Mouse (Mus musculus): Measurements from ENCODE around the gene Apoa5. TPM values are rescaled to one million over a fixed set of nuclear protein-coding genes. Genes with fewer than 3 reads are reported as not detected.

The Apoa5 gene
- total RNA-seq, 1 experiment, result 0.09 TPM

DNA sequence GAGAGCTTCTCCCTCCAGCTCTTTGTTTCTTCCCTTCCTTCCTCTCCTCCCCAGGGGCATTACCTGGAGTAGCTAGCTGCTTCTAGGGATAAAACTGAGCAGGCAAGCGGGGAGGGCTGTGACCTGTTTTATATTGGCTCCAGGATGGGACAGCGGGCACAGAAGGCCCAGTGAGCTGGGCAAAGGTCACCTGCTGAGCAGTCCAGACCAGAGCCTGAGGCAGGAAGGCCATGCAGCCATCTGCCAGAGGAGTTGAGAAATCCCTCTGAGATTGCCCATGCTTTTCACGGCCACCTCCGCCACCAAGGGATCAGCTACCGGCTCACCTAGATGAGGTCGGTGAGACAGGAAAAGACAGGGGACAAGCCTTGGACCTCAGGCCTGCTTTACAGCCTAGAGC is 33.2 kb upstream of the Apoa5 start:
- TF ChIP-seq ZC3H11A (IDR thresholded peaks at IDR 0.05; ENCODE audit: borderline replicate concordance, low read depth, low read length), result no peak
- TF ChIP-seq ZNF384 (IDR thresholded peaks at IDR 0.05; ENCODE audit: low read depth, low read length), result no peak
- TF ChIP-seq MAFK (IDR thresholded peaks at IDR 0.05; ENCODE audit: insufficient read depth, low read depth, low read length), result no peak
- no peak for TF ChIP-seq CHD2 (IDR thresholded peaks at IDR 0.05; ENCODE audit: low read depth, low read length)
- TF ChIP-seq HCFC1 (IDR thresholded peaks at IDR 0.05; ENCODE audit: borderline replicate concordance, insufficient read depth, low read length), result no peak
- no peaks in the 10 kb centered on the region for H3K36me3 ChIP-seq (ENCODE audit: control insufficient read depth, insufficient read depth, low read length, poor library complexity, severe bottlenecking)
- H3K9ac ChIP-seq (ENCODE audit: insufficient read depth, low read depth, low read length, poor library complexity, severe bottlenecking), result no peak overlapping the region
- peaks cover 0 to 2% of the 10 kb centered on the region in 2 experiments; a peak in 1 of 4 replicates for H3K4me1 ChIP-seq (ENCODE audit: control insufficient read depth in 2 of 2, insufficient read depth in 2 of 2, low read length in 2 of 2, poor library complexity in 1 of 2)
- H3K4me3 ChIP-seq (ENCODE audit: insufficient read depth in 1 of 2, low read depth in 1 of 2, low read length in 2 of 2, poor library complexity in 1 of 2, severe bottlenecking in 1 of 2), result no peak overlapping the region
- no peaks in the 10 kb centered on the region for H3K9me3 ChIP-seq (ENCODE audit: control insufficient read depth, insufficient read depth, low read depth, low read length)
- no peak overlapping the region for H3K27ac ChIP-seq (ENCODE audit: insufficient read depth, low read depth, low read length, poor library complexity, severe bottlenecking)
- no peak for DNase-seq (ENCODE audit: low read depth, low spot score)
- in situ Hi-C loops (cut with MboI; ENCODE audit: low sequenced_read_pairs in 2 of 2, unreplicated experiment in 2 of 2), result no loop called here

DNA sequence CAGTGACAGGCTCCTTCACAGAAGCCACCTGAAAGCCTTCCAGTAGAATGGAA is 33.0 kb upstream of the Apoa5 start, which contains the start of gene Apoc3:
Apoc3 (minus strand) TSS at position 41 of the 53 bp plus-strand sequence.
- Histone ChIP-seq H3K27ac (ENCODE audit: insufficient read depth, low read depth, low read length, poor library complexity, severe bottlenecking) (no peak within 1 kb of the TSS), H3K4me3 (ENCODE audit: insufficient read depth in 1 of 2, low read depth in 1 of 2, low read length in 2 of 2, poor library complexity in 1 of 2, severe bottlenecking in 1 of 2) (no peak within 1 kb of the TSS), H3K36me3 (ENCODE audit: control insufficient read depth, insufficient read depth, low read length, poor library complexity, severe bottlenecking) (no peaks in the 10 kb centered on the region), H3K9me3 (ENCODE audit: control insufficient read depth, insufficient read depth, low read depth, low read length) (no peaks in the 10 kb centered on the region), H3K9ac (ENCODE audit: insufficient read depth, low read depth, low read length, poor library complexity, severe bottlenecking) (no peak within 1 kb of the TSS), H3K4me1 (ENCODE audit: control insufficient read depth in 2 of 2, insufficient read depth in 2 of 2, low read length in 2 of 2, poor library complexity in 1 of 2) (peaks cover 0 to 2% of the 10 kb centered on the region in 2 experiments; a peak in 1 of 4 replicates)
- in situ Hi-C loops (cut with MboI; ENCODE audit: low sequenced_read_pairs in 2 of 2, unreplicated experiment in 2 of 2), result no loop called here
- TF ChIP-seq ZC3H11A (IDR thresholded peaks at IDR 0.05; ENCODE audit: borderline replicate concordance, low read depth, low read length) (no peak), MAFK (IDR thresholded peaks at IDR 0.05; ENCODE audit: insufficient read depth, low read depth, low read length) (no peak), HCFC1 (IDR thresholded peaks at IDR 0.05; ENCODE audit: borderline replicate concordance, insufficient read depth, low read length) (no peak)
- DNase-seq (ENCODE audit: low read depth, low spot score), result no peak

DNA sequence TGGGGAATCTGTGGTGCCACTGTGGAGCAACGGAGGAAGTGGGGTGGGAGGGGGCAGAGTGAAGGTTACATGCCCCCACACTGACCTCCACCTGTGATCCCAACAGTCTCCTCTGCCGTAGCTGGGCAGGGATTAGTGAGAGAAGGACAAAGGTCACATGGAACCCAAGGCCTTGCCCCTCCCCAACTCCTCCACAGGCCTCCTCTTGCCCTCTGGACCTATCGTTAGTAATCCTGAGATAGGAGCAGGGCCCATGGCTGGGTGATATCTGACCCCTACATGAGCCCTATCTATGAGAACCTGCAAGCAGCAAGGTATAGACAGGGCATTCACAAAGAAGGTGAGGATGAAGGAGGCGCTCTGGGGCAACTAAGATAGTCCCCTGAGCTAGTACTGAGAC is 32.8 kb upstream of the Apoa5 start:
- Histone ChIP-seq H3K4me1 (ENCODE audit: control insufficient read depth in 2 of 2, insufficient read depth in 2 of 2, low read length in 2 of 2, poor library complexity in 1 of 2) (peaks cover 0 to 2% of the 10 kb centered on the region in 2 experiments; a peak in 1 of 4 replicates), H3K9me3 (ENCODE audit: control insufficient read depth, insufficient read depth, low read depth, low read length) (no peaks in the 10 kb centered on the region), H3K27ac (ENCODE audit: insufficient read depth, low read depth, low read length, poor library complexity, severe bottlenecking) (no peak overlapping the region), H3K9ac (ENCODE audit: insufficient read depth, low read depth, low read length, poor library complexity, severe bottlenecking) (no peak overlapping the region), H3K4me3 (ENCODE audit: insufficient read depth in 1 of 2, low read depth in 1 of 2, low read length in 2 of 2, poor library complexity in 1 of 2, severe bottlenecking in 1 of 2) (no peak overlapping the region), H3K36me3 (ENCODE audit: control insufficient read depth, insufficient read depth, low read length, poor library complexity, severe bottlenecking) (no peaks in the 10 kb centered on the region)
- in situ Hi-C loops (cut with MboI; ENCODE audit: low sequenced_read_pairs in 2 of 2, unreplicated experiment in 2 of 2), result no loop called here
- no peak for TF ChIP-seq HCFC1 (IDR thresholded peaks at IDR 0.05; ENCODE audit: borderline replicate concordance, insufficient read depth, low read length)
- TF ChIP-seq CHD2 (IDR thresholded peaks at IDR 0.05; ENCODE audit: low read depth, low read length), result no peak
- TF ChIP-seq ZC3H11A (IDR thresholded peaks at IDR 0.05; ENCODE audit: borderline replicate concordance, low read depth, low read length), result no peak
- no peak for TF ChIP-seq ZNF384 (IDR thresholded peaks at IDR 0.05; ENCODE audit: low read depth, low read length)
- no peak for TF ChIP-seq MAFK (IDR thresholded peaks at IDR 0.05; ENCODE audit: insufficient read depth, low read depth, low read length)
- DNase-seq (ENCODE audit: low read depth, low spot score), result no peak

DNA sequence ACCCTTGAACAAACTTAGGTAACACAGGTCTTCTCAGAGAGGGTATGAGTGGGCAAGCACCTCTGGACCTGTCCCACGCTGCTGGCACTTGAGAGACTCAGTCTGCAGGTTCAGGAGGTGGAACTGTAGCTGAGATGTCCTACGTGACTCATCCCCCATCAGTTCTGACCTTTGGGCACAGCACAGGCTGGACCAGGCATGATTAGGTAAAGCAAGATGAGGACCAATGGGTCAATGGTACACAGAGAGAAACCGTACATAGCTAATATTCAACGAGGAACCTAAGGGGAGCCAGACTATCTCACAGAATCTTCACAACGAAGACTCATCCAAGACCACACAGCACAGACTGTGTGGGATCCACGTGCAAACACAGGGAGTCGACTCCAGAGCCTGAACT is 29.6 kb upstream of the Apoa5 start:
- H3K36me3 ChIP-seq (ENCODE audit: control insufficient read depth, insufficient read depth, low read length, poor library complexity, severe bottlenecking), result no peaks in the 10 kb centered on the region
- DNase-seq (ENCODE audit: low read depth, low spot score), result no peak
- no peak overlapping the region for H3K9ac ChIP-seq (ENCODE audit: insufficient read depth, low read depth, low read length, poor library complexity, severe bottlenecking)
- no peak overlapping the region for H3K4me3 ChIP-seq (ENCODE audit: insufficient read depth in 1 of 2, low read depth in 1 of 2, low read length in 2 of 2, poor library complexity in 1 of 2, severe bottlenecking in 1 of 2)
- no peaks in the 10 kb centered on the region for H3K4me1 ChIP-seq (ENCODE audit: control insufficient read depth in 2 of 2, insufficient read depth in 2 of 2, low read length in 2 of 2, poor library complexity in 1 of 2)
- TF ChIP-seq CHD2 (IDR thresholded peaks at IDR 0.05; ENCODE audit: low read depth, low read length) (no peak), MAFK (IDR thresholded peaks at IDR 0.05; ENCODE audit: insufficient read depth, low read depth, low read length) (no peak), HCFC1 (IDR thresholded peaks at IDR 0.05; ENCODE audit: borderline replicate concordance, insufficient read depth, low read length) (no peak)
- in situ Hi-C loops (cut with MboI; ENCODE audit: low sequenced_read_pairs in 2 of 2, unreplicated experiment in 2 of 2), result no loop called here
- no peak overlapping the region for H3K27ac ChIP-seq (ENCODE audit: insufficient read depth, low read depth, low read length, poor library complexity, severe bottlenecking)
- H3K9me3 ChIP-seq (ENCODE audit: control insufficient read depth, insufficient read depth, low read depth, low read length), result no peaks in the 10 kb centered on the region

DNA sequence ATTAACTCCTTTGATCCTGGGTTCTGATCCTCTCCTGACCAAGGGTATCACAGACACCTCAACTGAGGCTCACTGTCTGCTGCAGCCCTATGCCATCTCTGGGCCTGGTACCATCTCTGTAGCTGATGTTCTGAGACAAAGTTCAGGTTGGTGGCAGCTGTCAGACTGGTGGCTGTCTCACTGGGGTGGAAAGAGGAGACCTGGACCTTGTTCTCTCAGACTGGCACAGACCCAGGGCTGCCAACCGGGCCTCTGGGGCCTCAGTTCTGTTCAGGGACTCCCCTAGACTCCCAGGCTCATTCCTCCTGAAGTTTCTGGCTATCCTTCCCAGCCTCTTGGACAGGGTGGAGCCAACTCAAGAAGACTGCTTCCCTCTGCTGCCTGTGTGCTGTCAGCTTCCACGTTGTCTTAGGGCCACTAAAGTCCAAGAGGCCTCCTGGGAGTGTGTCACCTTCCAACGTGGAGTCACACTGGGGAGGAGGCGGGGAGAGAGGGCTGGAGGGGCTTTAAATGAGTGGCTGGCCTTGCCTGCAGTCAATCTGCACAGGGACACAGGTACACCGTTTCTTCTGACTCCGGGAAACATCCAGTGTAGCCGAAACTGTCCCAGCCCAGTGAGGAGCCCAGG is 27.8 kb upstream of the Apoa5 start, which contains the start of gene Apoa4:
Apoa4 (plus strand) TSS at position 171 of the 628 bp plus-strand sequence.
- Histone ChIP-seq H3K4me1 (ENCODE audit: control insufficient read depth in 2 of 2, insufficient read depth in 2 of 2, low read length in 2 of 2, poor library complexity in 1 of 2) (no peaks in the 10 kb centered on the region), H3K9me3 (ENCODE audit: control insufficient read depth, insufficient read depth, low read depth, low read length) (no peaks in the 10 kb centered on the region), H3K36me3 (ENCODE audit: control insufficient read depth, insufficient read depth, low read length, poor library complexity, severe bottlenecking) (no peaks in the 10 kb centered on the region), H3K9ac (ENCODE audit: insufficient read depth, low read depth, low read length, poor library complexity, severe bottlenecking) (no peak within 1 kb of the TSS), H3K4me3 (ENCODE audit: insufficient read depth in 1 of 2, low read depth in 1 of 2, low read length in 2 of 2, poor library complexity in 1 of 2, severe bottlenecking in 1 of 2) (no peak within 1 kb of the TSS), H3K27ac (ENCODE audit: insufficient read depth, low read depth, low read length, poor library complexity, severe bottlenecking) (no peak within 1 kb of the TSS)
- TF ChIP-seq ZNF384 (IDR thresholded peaks at IDR 0.05; ENCODE audit: low read depth, low read length) (no peak), ZC3H11A (IDR thresholded peaks at IDR 0.05; ENCODE audit: borderline replicate concordance, low read depth, low read length) (no peak), CHD2 (IDR thresholded peaks at IDR 0.05; ENCODE audit: low read depth, low read length) (no peak), HCFC1 (IDR thresholded peaks at IDR 0.05; ENCODE audit: borderline replicate concordance, insufficient read depth, low read length) (no peak), MAFK (IDR thresholded peaks at IDR 0.05; ENCODE audit: insufficient read depth, low read depth, low read length) (no peak)
- no peak for DNase-seq (ENCODE audit: low read depth, low spot score)
- in situ Hi-C loops (cut with MboI; ENCODE audit: low sequenced_read_pairs in 2 of 2, unreplicated experiment in 2 of 2), result no loop called here
